Mouse (Mus musculus): ENCODE data around the gene Gm49450. TPM values are rescaled to one million over a fixed set of nuclear protein-coding genes. Genes with fewer than 3 reads are reported as not detected.

Gm49450 gene
- polyA plus RNA-seq, 1 experiment from 2014 or later = not detected

DNA sequence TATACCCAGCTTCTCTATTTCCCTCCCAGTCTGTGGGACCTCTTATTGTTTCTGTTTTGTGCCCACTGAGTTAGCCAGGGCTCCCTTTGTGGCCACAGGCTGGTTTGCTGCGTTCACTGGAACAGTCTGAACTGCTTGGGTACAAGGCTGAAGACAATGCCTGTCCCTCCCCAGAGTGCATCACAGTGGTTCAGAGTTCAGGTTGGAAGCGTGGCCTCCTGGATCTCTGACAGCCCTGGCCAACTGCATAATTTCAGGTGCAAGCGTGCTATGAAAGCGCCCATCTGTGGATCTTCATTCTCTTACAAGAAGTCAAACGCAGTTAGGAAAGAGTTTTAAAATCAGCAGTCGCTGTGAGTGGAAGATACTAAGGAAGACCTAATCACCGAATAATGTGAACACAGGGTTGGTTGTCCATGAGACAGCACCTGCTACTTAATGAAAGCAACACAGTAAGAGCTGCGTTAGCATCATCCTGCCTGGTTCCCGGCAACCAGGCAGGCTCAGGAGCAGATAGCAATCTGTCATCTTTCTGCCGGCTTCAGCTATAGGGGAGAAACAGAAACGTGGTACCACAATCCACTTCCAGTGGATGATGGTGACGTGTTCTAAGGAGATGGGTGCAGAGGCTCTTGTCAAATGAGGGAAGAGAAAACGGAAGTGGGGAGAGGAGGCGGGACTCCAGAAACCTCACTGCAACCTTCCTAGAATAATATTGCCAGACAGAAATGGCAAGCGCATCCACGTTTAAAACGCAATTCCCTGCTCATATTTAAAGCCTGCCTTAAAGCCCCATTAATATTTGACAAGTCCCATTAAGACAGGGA is 38.9 kb upstream of the Gm49450 start:
- Histone ChIP-seq H3K4me3 (peak overlapping the region; percentile 48), H3K27me3 (no peaks in the 10 kb centered on the region), H3K27ac (peak overlapping the region; percentile 91), H3K9ac (peak overlapping the region; percentile 78; the same call in 1 of the 2 replicates), H3K4me2 (peak overlapping the region; percentile 73), H3K36me3 (no peaks in the 10 kb centered on the region), H3K9me3 (no peaks in the 10 kb centered on the region), H3K4me1 (peaks cover 50% of the 10 kb centered on the region)
- ATAC-seq (ENCODE audit: insufficient number of reproducible peaks, insufficient read depth, low FRiP score, low TSS enrichment, low read depth) = no peak
- 24% methylated on average over 17 of the region's 17 CpGs for WGBS

DNA sequence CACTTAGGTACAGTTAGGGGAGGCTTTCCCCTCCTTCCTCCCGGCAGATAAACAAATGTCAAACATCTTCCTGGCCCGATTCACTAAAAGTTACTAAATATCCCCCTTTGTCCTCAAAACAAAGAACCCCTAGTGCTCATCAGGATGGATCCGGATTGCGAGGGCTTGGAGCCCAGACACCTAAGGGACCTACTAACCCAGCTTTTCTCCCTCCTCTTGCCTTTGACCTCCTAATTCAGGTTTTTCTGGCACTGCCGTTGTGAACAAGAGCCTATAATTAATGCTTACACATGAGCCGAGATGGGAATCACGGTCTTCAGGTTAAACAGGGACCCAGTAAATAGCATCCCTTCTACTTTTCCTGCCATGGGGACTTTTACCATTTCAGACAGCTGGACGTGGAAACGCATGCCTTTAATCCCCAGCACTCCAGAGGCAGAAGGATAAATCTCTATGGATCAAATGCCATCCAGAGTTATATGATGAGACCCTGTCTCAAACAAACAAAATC is 38.2 kb upstream of the Gm49450 start:
- Histone ChIP-seq H3K9me3 (no peaks in the 10 kb centered on the region), H3K9ac (peak overlapping the region; percentile 55; the same call in 1 of the 2 replicates), H3K27ac (peak overlapping the region; percentile 91), H3K4me1 (peaks cover 55% of the 10 kb centered on the region), H3K4me3 (no peak overlapping the region), H3K4me2 (peak overlapping the region; percentile 39), H3K27me3 (no peaks in the 10 kb centered on the region), H3K36me3 (no peaks in the 10 kb centered on the region)
- no peak for ATAC-seq (ENCODE audit: insufficient number of reproducible peaks, insufficient read depth, low FRiP score, low TSS enrichment, low read depth)
- 15% methylated on average over 9 of the region's 9 CpGs for WGBS

DNA sequence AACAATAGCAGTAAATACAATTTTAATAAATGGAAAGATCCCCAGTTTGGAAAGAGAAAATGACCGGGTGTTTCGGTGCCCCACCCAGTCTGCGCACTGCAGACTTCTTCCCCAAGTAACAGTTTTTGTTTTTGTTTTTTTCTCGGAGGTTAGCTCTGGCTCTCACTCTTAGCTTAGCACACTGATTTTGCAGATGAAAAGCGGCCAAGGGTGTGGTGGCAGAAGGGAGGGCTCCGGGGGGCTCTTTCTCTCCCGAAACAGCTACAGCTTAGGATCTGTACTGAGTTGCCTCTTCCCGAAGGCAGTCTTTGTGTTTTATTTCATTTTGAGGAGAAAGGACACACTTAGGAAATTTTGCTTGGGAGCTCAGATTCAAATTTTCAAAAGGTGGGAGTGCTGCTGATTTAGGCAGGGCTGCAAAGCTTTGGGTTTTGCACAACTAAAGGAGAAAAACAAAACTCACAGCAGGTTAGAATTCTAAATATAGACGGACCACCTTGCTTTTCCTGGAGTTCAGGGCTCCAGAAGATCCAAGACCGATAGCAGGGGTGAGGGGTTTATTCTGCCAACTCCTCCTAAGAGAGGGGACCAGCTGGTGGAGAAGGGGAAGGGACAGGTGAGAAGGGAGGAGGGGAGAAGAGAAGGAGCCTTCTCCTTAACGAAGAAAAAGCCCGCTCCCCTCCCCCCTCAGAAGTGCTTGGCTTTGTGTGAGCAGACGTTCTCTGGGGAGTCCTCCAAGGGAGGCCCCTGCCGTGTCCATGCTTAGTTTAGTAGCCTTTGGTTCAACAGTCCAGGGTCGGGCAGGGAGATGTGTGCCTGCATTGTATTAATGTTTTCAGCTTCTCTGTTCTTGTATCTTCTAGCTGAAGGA is 37.6 kb upstream of the Gm49450 start:
- ATAC-seq (ENCODE audit: insufficient number of reproducible peaks, insufficient read depth, low FRiP score, low TSS enrichment, low read depth) = no peak
- no peaks in the 10 kb centered on the region for H3K27me3 ChIP-seq
- peak overlapping the region; percentile 91 for H3K27ac ChIP-seq
- 21% methylated on average over 15 of the region's 15 CpGs for WGBS
- H3K4me1 ChIP-seq = peaks cover 62% of the 10 kb centered on the region
- H3K9me3 ChIP-seq = no peaks in the 10 kb centered on the region
- H3K4me3 ChIP-seq = no peak overlapping the region
- H3K36me3 ChIP-seq = no peaks in the 10 kb centered on the region
- H3K9ac ChIP-seq = peak overlapping the region; percentile 55
- H3K4me2 ChIP-seq = peak overlapping the region; percentile 39

DNA sequence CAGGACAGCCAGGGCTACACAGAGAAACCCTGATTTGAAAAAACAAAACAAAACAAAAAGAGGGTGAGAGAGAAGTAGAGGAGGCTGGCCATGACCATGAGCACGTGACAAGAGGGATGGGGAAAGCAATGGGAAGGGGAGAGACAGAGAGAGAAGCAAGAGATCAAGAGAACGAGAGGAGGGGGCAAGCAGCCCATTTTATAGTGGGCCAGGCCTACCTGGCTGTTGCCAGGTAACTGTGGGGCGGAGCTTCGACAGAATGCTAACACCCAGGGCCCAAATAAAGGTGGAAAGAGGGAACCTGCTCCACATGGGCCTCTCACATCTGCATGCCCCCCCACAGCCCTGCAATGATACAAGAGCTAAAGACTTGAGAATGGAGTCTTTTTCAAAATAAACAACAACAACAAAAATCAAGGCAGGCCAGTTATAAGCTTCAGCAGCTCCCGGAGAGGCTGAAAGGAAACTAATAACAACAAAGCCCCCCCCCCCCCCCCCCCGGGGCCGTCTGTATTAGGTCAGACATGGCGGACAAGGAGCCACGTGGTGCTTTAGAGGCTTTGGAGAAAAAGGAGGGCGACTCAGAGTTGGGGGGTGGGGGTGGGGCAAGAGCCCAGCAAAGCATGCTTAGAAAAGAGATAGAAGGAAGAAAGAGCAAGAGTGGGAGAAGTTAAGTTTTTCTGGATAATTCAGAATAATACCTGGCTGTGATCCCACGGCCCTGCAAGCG is 36.5 kb upstream of the Gm49450 start:
- Histone ChIP-seq H3K9me3 (no peaks in the 10 kb centered on the region), H3K9ac (no peak overlapping the region), H3K27ac (peak overlapping the region; percentile 91; the same call in 1 of the 2 replicates), H3K4me3 (no peak overlapping the region), H3K36me3 (no peaks in the 10 kb centered on the region), H3K27me3 (no peaks in the 10 kb centered on the region), H3K4me2 (0 out of 2 replicates have a peak overlapping the region, but pooled peaks have one; percentile 3), H3K4me1 (peaks cover 71% of the 10 kb centered on the region)
- WGBS = 29% methylated on average over 12 of the region's 12 CpGs
- ATAC-seq (ENCODE audit: insufficient number of reproducible peaks, insufficient read depth, low FRiP score, low TSS enrichment, low read depth) = no peak

DNA sequence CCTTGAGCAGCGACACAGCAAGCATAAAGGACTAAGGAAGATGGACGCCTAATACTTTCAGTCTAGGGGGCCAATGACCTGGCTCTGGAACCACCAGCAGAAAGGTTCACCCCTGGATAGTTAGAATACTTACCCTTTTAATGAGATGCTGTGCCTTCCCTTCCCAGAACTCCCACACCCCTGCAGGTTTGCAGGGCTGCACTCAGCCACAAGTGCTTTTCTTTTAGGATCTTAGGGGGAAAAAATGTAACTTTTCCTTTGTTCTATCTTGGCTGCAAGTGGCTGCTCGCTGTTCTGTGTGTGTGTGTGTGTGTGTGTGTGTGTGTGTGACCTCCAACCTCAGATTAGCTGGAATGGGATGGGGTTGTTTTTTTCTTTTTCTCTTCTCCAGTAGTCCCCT is 35.4 kb upstream of the Gm49450 start:
- Histone ChIP-seq H3K4me2 (no peak overlapping the region), H3K4me3 (no peak overlapping the region), H3K27me3 (no peaks in the 10 kb centered on the region), H3K9me3 (no peaks in the 10 kb centered on the region), H3K4me1 (peaks cover 75% of the 10 kb centered on the region), H3K27ac (no peak overlapping the region), H3K36me3 (no peaks in the 10 kb centered on the region), H3K9ac (no peak overlapping the region)
- 73% methylated on average over 3 of the region's 3 CpGs for WGBS
- ATAC-seq (ENCODE audit: insufficient number of reproducible peaks, insufficient read depth, low FRiP score, low TSS enrichment, low read depth) = no peak

DNA sequence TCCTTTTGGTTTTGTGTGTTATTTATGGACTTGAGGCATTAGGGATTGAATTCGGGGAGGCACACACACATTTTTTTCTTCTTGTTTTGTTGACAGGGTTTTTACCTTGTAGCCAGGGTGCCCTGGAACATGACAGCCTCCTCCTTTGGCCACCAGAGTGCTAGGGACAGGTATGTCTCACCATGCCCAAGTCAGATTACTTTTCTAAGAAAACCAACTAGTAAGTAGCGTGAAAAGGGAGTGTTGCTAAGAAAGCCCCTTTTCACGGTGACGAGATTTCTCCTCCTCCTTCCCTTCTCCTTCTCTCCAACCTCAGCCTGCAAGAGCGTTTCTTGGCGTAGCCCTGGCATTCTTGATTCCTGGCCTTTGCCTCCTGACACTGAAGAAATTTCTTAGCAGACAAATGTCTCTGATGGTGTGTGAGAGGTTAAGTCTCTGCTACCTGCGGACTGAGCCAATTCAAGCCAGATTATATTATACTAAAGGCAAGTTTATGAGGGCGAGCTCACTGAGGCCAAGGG is 34.4 kb upstream of the Gm49450 start:
- Histone ChIP-seq H3K4me2 (no peak overlapping the region), H3K9ac (no peak overlapping the region), H3K36me3 (no peaks in the 10 kb centered on the region), H3K27ac (peak overlapping the region; percentile 92), H3K4me1 (peaks cover 71% of the 10 kb centered on the region), H3K9me3 (no peaks in the 10 kb centered on the region), H3K4me3 (no peak overlapping the region), H3K27me3 (no peaks in the 10 kb centered on the region)
- WGBS = 32% methylated on average over 8 of the region's 8 CpGs
- ATAC-seq (ENCODE audit: insufficient number of reproducible peaks, insufficient read depth, low FRiP score, low TSS enrichment, low read depth) = no peak

DNA sequence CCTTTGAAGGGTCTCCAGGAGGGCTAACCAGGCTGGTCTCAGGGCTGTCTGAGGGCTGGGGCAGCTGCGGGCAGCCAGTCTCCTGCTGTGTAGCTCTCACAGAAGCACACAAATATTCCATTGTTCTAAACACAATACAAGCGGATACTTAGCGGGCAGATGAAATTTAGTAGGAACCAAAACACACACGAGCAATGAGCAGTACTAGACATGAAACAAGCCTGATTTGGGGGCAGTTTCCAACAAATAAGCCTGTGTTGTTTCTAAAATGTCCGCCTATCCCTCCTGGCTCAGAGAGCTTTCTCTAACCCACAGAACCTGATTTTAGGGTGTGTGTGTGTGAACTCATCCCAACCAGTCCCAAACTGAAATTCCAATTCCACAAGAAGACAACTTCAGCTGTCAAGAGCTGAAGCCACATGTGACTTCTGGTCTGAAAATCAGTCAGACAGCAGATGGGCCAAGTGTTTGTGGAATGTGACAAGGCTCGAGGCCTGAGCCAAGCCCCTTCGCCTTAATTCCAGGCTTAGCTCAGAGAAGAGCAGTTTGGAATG is 33.8 kb upstream of the Gm49450 start:
- ATAC-seq (ENCODE audit: insufficient number of reproducible peaks, insufficient read depth, low FRiP score, low TSS enrichment, low read depth) = no peak
- H3K4me2 ChIP-seq = peak overlapping the region; percentile 26
- H3K4me3 ChIP-seq = no peak overlapping the region
- 16% methylated on average over 7 of the region's 7 CpGs for WGBS
- H3K27me3 ChIP-seq = no peaks in the 10 kb centered on the region
- H3K9me3 ChIP-seq = no peaks in the 10 kb centered on the region
- no peaks in the 10 kb centered on the region for H3K36me3 ChIP-seq
- H3K27ac ChIP-seq = peak overlapping the region; percentile 92
- H3K4me1 ChIP-seq = peaks cover 65% of the 10 kb centered on the region
- peak overlapping the region; percentile 49; the same call in 1 of the 2 replicates for H3K9ac ChIP-seq

DNA sequence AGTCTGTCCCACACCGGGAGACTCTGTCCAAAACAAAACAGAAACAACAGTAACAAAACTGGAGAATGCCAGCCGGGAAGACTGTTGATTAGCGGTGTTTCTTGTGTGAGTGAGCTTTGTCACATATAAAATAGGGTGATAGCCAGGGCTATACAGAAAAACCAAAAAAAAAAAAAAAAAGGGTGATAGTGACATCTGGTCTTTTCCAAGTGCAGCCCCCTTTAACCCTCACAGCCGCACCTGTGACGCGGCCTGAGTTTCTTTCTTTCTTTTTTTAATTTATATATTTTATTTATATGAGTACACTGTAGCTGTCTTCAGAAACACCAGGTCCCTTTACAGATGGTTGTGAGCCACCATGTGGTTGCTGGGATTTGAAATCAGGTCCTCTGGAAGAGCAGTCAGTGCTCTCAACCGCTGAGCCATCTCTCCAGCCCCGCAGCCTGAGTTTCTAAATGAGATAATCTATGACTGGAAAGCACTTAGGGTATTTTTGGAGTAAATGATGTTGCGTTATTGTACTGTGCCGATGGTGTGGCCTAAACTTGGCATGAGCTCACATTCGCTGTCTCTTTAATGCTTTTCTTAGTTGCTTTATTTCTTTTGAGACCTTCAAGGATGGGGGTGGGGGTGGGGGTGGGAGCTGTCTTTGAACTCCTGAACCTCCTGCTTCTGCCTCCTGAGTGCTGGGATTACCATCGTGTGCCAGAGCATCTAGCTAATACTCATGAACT is 32.8 kb upstream of the Gm49450 start:
- no peak for ATAC-seq (ENCODE audit: insufficient number of reproducible peaks, insufficient read depth, low FRiP score, low TSS enrichment, low read depth)
- Histone ChIP-seq H3K4me1 (peaks cover 59% of the 10 kb centered on the region), H3K27me3 (no peaks in the 10 kb centered on the region), H3K9ac (peak overlapping the region; percentile 75), H3K27ac (peak overlapping the region; percentile 92), H3K4me2 (peak overlapping the region; percentile 68), H3K9me3 (no peaks in the 10 kb centered on the region), H3K36me3 (no peaks in the 10 kb centered on the region), H3K4me3 (peak overlapping the region; percentile 48)
- WGBS = 34% methylated on average over 12 of the region's 12 CpGs

DNA sequence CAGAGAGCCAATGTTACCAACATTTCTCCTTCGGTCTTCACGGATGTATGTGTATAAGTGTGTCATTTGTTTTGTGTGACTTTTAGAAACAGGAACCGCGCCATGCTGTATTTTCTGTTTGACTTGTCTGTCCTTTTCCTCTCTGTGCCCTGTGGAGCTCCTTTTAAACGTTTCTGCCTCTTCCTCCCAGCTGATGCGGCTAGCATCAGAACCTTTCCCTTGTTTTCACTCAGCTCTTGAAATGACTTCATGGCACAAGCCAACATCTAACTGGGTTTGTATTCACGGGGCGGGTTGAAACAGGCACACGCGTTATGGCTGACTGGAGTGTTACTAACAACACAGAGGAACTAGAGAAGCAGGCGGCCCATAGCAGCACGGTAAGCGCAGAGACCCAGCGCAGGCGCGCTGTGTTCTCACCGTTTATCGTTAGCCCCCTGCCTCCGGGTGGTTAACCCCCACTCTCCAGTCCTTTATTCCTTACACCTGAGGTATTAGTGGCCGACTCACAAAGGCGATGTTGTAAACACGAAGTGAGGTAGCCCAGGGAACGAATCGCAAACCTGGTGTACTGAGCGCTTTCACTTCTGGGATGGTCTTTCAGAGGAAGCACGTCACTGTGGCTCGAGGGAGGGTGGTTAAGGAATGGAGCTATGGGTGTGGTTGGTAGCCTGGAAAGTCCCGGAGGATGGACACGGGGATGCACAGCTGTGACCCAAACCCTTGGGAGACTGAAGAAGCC is 32.1 kb upstream of the Gm49450 start:
- H3K27me3 ChIP-seq = no peaks in the 10 kb centered on the region
- no peaks in the 10 kb centered on the region for H3K9me3 ChIP-seq
- H3K4me2 ChIP-seq = peak overlapping the region; percentile 68
- 4% methylated on average over 29 of the region's 29 CpGs for WGBS
- no peaks in the 10 kb centered on the region for H3K36me3 ChIP-seq
- peak overlapping the region; percentile 75 for H3K9ac ChIP-seq
- peak overlapping the region; percentile 48 for H3K4me3 ChIP-seq
- H3K4me1 ChIP-seq = peaks cover 52% of the 10 kb centered on the region
- peak overlapping the region; percentile 92 for H3K27ac ChIP-seq
- peak; percentile 65 for ATAC-seq (ENCODE audit: insufficient number of reproducible peaks, insufficient read depth, low FRiP score, low TSS enrichment, low read depth)

DNA sequence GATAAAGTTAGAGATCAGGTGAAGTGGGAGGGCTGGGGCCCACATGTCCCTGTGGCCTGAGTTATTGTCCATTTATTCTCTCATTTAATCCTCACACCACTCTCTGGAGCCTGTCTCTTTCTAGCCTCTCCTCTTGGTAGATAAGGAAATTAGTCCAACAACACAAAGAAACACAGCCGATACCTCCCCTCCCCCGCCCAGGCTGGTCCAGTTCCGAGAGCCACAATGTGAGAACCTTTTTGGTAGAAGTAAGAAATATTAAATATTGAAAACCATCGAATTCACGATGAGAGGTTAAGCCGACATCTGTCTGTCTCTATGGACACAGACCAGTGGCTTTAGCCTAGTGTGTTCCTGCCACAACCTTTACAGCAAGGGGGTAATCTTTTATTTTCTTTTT is 31.3 kb upstream of the Gm49450 start:
- H3K4me3 ChIP-seq = peak overlapping the region; percentile 48; the same call in 1 of the 2 replicates
- H3K9me3 ChIP-seq = no peaks in the 10 kb centered on the region
- WGBS = 61% methylated on average over 6 of the region's 6 CpGs
- H3K36me3 ChIP-seq = no peaks in the 10 kb centered on the region
- peak overlapping the region; percentile 68; the same call in 1 of the 2 replicates for H3K4me2 ChIP-seq
- ATAC-seq (ENCODE audit: insufficient number of reproducible peaks, insufficient read depth, low FRiP score, low TSS enrichment, low read depth) = no peak
- H3K9ac ChIP-seq = no peak overlapping the region
- H3K4me1 ChIP-seq = peaks cover 44% of the 10 kb centered on the region
- peak overlapping the region; percentile 92 for H3K27ac ChIP-seq
- H3K27me3 ChIP-seq = no peaks in the 10 kb centered on the region

Data from embryonic facial prominence, embryonic 13.5 days (tissue).